In genomic region chr14:84757592-84757991, GRCm38 (mm10) we compare ENCODE assay signal across 24 mouse cellular contexts.
A peak's percentile ranks its signal among the peaks of the same experiment; 100 is the strongest.
DNase-seq lines count a peak whose midpoint lies in the region; ATAC-seq and TF ChIP-seq lines count a peak whose summit lies in the region.
"Had no signal": no experiment of that assay in that cellular context is flagged by ENCODE, and none has a peak within 500 bp of the region (broad histone marks: within the 10 kb centered on the region; RNA-seq: fewer than 3 reads in every experiment).

No protein-coding gene starts in this region.

- no peak overlapping the region for H3K27ac ChIP-seq in embryonic facial prominence, embryonic 11.5 days (replicated peaks; ENCODE audit: low read depth, low read length)
- H3K27ac ChIP-seq in embryonic facial prominence, embryonic 10.5 days (replicated peaks), result no peak overlapping the region
- no peak overlapping the region for H3K27ac ChIP-seq in limb, embryonic 15.5 days
- H3K27ac ChIP-seq in limb, embryonic 10.5 days, result no peak overlapping the region
- no peak overlapping the region for H3K27ac ChIP-seq in testis, adult 2 months (ENCODE audit: control insufficient read depth, insufficient read depth, low read depth, low read length)
- no peak overlapping the region for H3K27ac ChIP-seq in intestine, postnatal 0 days (ENCODE audit: low read depth, low read length)
- H3K27ac ChIP-seq: forebrain, embryonic 13.5 days; gastrocnemius, adult 2 months; hindbrain, embryonic 12.5 days; hindbrain, embryonic 15.5 days had no signal

- no peaks in the 10 kb centered on the region for H3K9me3 ChIP-seq in embryonic facial prominence, embryonic 11.5 days (replicated peaks; ENCODE audit: control insufficient read depth, low read length)
- H3K9me3 ChIP-seq in embryonic facial prominence, embryonic 10.5 days, result no peaks in the 10 kb centered on the region
- no peaks in the 10 kb centered on the region for H3K9me3 ChIP-seq in limb, embryonic 15.5 days
- no peaks in the 10 kb centered on the region for H3K9me3 ChIP-seq in limb, embryonic 10.5 days (replicated peaks)
- H3K9me3 ChIP-seq in intestine, postnatal 0 days (ENCODE audit: control insufficient read depth), result no peaks in the 10 kb centered on the region
- H3K9me3 ChIP-seq: forebrain, embryonic 13.5 days; hindbrain, embryonic 12.5 days; hindbrain, embryonic 15.5 days had no signal

- no peaks in the 10 kb centered on the region for H3K4me1 ChIP-seq in embryonic facial prominence, embryonic 11.5 days (ENCODE audit: control insufficient read depth, insufficient read depth, low read length)
- no peaks in the 10 kb centered on the region for H3K4me1 ChIP-seq in embryonic facial prominence, embryonic 10.5 days
- H3K4me1 ChIP-seq in limb, embryonic 15.5 days, result no peaks in the 10 kb centered on the region
- no peaks in the 10 kb centered on the region for H3K4me1 ChIP-seq in limb, embryonic 10.5 days
- H3K4me1 ChIP-seq in testis, adult 2 months (ENCODE audit: control insufficient read depth, insufficient read depth, low read length), result peaks cover 13% of the 10 kb centered on the region
- H3K4me1 ChIP-seq in intestine, postnatal 0 days (replicated peaks; ENCODE audit: control insufficient read depth, insufficient read depth, low read length), result no peaks in the 10 kb centered on the region
- H3K4me1 ChIP-seq: forebrain, embryonic 13.5 days; hindbrain, embryonic 12.5 days; hindbrain, embryonic 15.5 days had no signal

- no peak for DNase-seq in embryonic facial prominence, embryonic 11.5 days (ENCODE audit: low spot score)
- DNase-seq in embryonic facial prominence, embryonic 10.5 days (ENCODE audit: low spot score), result no peak
- no peak for DNase-seq in limb, embryonic 10.5 days (ENCODE audit: low spot score)
- no peak for DNase-seq in testis, postnatal 14 days (ENCODE audit: low spot score)
- no peak for DNase-seq in embryo, embryonic 10.5 days (ENCODE audit: low spot score)
- DNase-seq: adrenal gland, postnatal 10 days; adrenal gland, postnatal 36 days; cerebellum, adult 18-20 months; cerebellum, adult 9-10 months; cerebellum, postnatal 14 days; forebrain, postnatal 0 days; gastrocnemius, adult 2 months; gastrocnemius, postnatal 14 days; heart, adult 11 months had no signal

- no peak overlapping the region for H3K4me2 ChIP-seq in embryonic facial prominence, embryonic 11.5 days (ENCODE audit: low read depth, low read length)
- no peak overlapping the region for H3K4me2 ChIP-seq in limb, embryonic 15.5 days
- H3K4me2 ChIP-seq in intestine, postnatal 0 days (replicated peaks; ENCODE audit: low read depth), result no peak overlapping the region
- H3K4me2 ChIP-seq: forebrain, embryonic 13.5 days; heart, embryonic 11.5 days; hindbrain, embryonic 12.5 days; hindbrain, embryonic 15.5 days had no signal

- no peak overlapping the region for H3K4me3 ChIP-seq in embryonic facial prominence, embryonic 11.5 days (ENCODE audit: low read depth, low read length)
- no peak overlapping the region for H3K4me3 ChIP-seq in embryonic facial prominence, embryonic 10.5 days
- no peak overlapping the region for H3K4me3 ChIP-seq in limb, embryonic 15.5 days
- no peak overlapping the region for H3K4me3 ChIP-seq in limb, embryonic 10.5 days
- H3K4me3 ChIP-seq in testis, adult 2 months (ENCODE audit: control insufficient read depth, low read depth, low read length), result peak overlapping the region; percentile 18
- no peak overlapping the region for H3K4me3 ChIP-seq in intestine, postnatal 0 days (ENCODE audit: low read depth, low read length)
- H3K4me3 ChIP-seq: erythroblast, embryonic 14.5 days; forebrain, embryonic 13.5 days; gastrocnemius, adult 2 months; hindbrain, embryonic 12.5 days; hindbrain, embryonic 15.5 days had no signal

- TF ChIP-seq CTCF in testis, adult 2 months (IDR thresholded peaks at IDR 0.05; ENCODE audit: control insufficient read depth, insufficient read depth, insufficient replicate concordance, low read depth, low read length), result no peak
- TF ChIP-seq CTCF in intestine, postnatal 0 days (IDR thresholded peaks at IDR 0.05; ENCODE audit: low read depth), result no peak

- 91% methylated on average over 11 of the region's 11 CpGs for WGBS in embryonic facial prominence, embryonic 11.5 days
- 96% methylated on average over 11 of the region's 11 CpGs for WGBS in embryonic facial prominence, embryonic 10.5 days
- WGBS in limb, embryonic 15.5 days, result 87% methylated on average over 11 of the region's 11 CpGs
- WGBS in limb, embryonic 10.5 days, result 92% methylated on average over 11 of the region's 11 CpGs
- WGBS in intestine, postnatal 0 days, result 88% methylated on average over 11 of the region's 11 CpGs

- no peak for TF ChIP-seq POLR2A in testis, adult 2 months (IDR thresholded peaks at IDR 0.05; ENCODE audit: control insufficient read depth, low read depth, low read length)

- 0 out of 2 replicates have a peak, but pooled peaks have one; percentile 34 for ATAC-seq in embryonic facial prominence, embryonic 11.5 days (replicated peaks; ENCODE audit: insufficient number of reproducible peaks, low FRiP score, low TSS enrichment, low read depth)
- peak; percentile 35; the same call in 1 of the 2 replicates for ATAC-seq in limb, embryonic 15.5 days (ENCODE audit: insufficient number of reproducible peaks, low FRiP score, low TSS enrichment, low read depth)
- ATAC-seq in intestine, postnatal 0 days, result no peak
- ATAC-seq: forebrain, embryonic 13.5 days; forebrain, postnatal 0 days; Patski had no signal

- H3K9ac ChIP-seq in embryonic facial prominence, embryonic 11.5 days (replicated peaks; ENCODE audit: low read length), result no peak overlapping the region
- no peak overlapping the region for H3K9ac ChIP-seq in limb, embryonic 15.5 days
- no peak overlapping the region for H3K9ac ChIP-seq in intestine, postnatal 0 days (ENCODE audit: low read depth, low read length)
- H3K9ac ChIP-seq: forebrain, embryonic 13.5 days; forebrain, postnatal 0 days; hindbrain, embryonic 12.5 days; hindbrain, embryonic 15.5 days had no signal

- no peaks in the 10 kb centered on the region for H3K27me3 ChIP-seq in embryonic facial prominence, embryonic 11.5 days (ENCODE audit: control insufficient read depth, insufficient read depth, low read length)
- H3K27me3 ChIP-seq in embryonic facial prominence, embryonic 10.5 days (replicated peaks; ENCODE audit: low read depth, poor library complexity, severe bottlenecking), result no peaks in the 10 kb centered on the region
- H3K27me3 ChIP-seq in limb, embryonic 15.5 days, result no peaks in the 10 kb centered on the region
- no peaks in the 10 kb centered on the region for H3K27me3 ChIP-seq in limb, embryonic 10.5 days (ENCODE audit: low read depth, poor library complexity, severe bottlenecking)
- no peaks in the 10 kb centered on the region for H3K27me3 ChIP-seq in testis, adult 2 months (ENCODE audit: control insufficient read depth, insufficient read depth, low read length)
- H3K27me3 ChIP-seq in intestine, postnatal 0 days (replicated peaks; ENCODE audit: control insufficient read depth, insufficient read depth, low read length), result no peaks in the 10 kb centered on the region
- H3K27me3 ChIP-seq: forebrain, embryonic 13.5 days; hindbrain, embryonic 12.5 days; hindbrain, embryonic 15.5 days; Patski had no signal

- H3K36me3 ChIP-seq in embryonic facial prominence, embryonic 11.5 days (replicated peaks; ENCODE audit: control insufficient read depth, insufficient read depth, low read depth, low read length), result no peaks in the 10 kb centered on the region
- no peaks in the 10 kb centered on the region for H3K36me3 ChIP-seq in embryonic facial prominence, embryonic 10.5 days (replicated peaks)
- H3K36me3 ChIP-seq in limb, embryonic 15.5 days, result no peaks in the 10 kb centered on the region
- no peaks in the 10 kb centered on the region for H3K36me3 ChIP-seq in limb, embryonic 10.5 days
- H3K36me3 ChIP-seq in testis, adult 2 months (ENCODE audit: control insufficient read depth, insufficient read depth, low read length), result no peaks in the 10 kb centered on the region
- H3K36me3 ChIP-seq in intestine, postnatal 0 days (ENCODE audit: control insufficient read depth, insufficient read depth), result no peaks in the 10 kb centered on the region
- H3K36me3 ChIP-seq: G1E; hindbrain, embryonic 12.5 days; hindbrain, embryonic 15.5 days had no signal
